Mouse (Mus musculus): ENCODE data around the gene Il34. TPM values are rescaled to one million over a fixed set of nuclear protein-coding genes. Genes with fewer than 3 reads are reported as not detected.

Gene Il34
- polyA plus RNA-seq, 1 experiment: not detected

DNA sequence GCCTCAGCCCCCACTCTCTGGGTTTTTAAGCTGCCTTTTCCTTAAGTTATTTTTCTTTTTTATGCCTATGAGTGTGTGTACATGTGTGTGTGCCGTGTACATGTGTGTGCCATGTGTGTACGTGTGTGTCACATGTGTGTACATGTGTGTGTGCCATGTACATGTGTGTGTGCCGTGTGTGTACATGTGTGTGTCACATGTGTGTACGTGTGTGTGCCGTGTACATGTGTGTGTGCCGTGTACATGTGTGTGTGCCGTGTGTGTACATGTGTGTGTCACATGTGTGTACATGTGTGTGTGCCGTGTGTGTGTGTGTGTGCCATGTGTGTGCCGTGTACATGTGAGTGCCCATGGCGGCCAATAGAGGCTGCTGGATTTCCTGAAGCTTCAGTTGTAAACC, 60.6 kb downstream of the Il34 start:
- no peak overlapping the region for H3K4me3 ChIP-seq (ENCODE audit: insufficient read depth, low read length)
- no peak overlapping the region for H3K27ac ChIP-seq (ENCODE audit: insufficient read depth, low read depth, low read length)
- no peak for TF ChIP-seq POLR2A (IDR thresholded peaks at IDR 0.05; ENCODE audit: borderline replicate concordance, low read depth, low read length)
- no peak for TF ChIP-seq CTCF (IDR thresholded peaks at IDR 0.05; ENCODE audit: low read depth, low read length)
- H3K4me1 ChIP-seq (ENCODE audit: control insufficient read depth, insufficient read depth, low read length): no peaks in the 10 kb centered on the region

DNA sequence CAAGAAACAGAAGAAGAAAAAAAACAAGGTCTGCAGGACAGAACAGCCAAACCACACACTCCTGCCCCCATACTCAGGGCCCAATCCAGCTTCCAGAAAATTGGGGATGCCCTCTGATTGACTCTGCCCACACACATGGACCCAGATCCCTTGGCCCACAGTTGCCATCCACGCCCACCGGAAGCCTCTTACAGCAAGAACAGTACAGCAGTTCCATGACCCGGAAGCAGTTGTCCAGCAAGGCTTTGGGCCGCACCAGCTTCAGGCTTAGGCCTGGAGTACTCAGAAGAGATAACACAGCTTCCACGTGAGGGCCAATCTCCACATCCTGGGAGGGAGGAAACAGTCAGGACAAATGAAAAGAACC, 63.3 kb downstream of the Il34 start:
- no peak for TF ChIP-seq CTCF (IDR thresholded peaks at IDR 0.05; ENCODE audit: low read depth, low read length)
- no peak for TF ChIP-seq POLR2A (IDR thresholded peaks at IDR 0.05; ENCODE audit: borderline replicate concordance, low read depth, low read length)
- no peak overlapping the region for H3K27ac ChIP-seq (ENCODE audit: insufficient read depth, low read depth, low read length)
- H3K4me1 ChIP-seq (ENCODE audit: control insufficient read depth, insufficient read depth, low read length): no peaks in the 10 kb centered on the region
- no peak overlapping the region for H3K4me3 ChIP-seq (ENCODE audit: insufficient read depth, low read length)

DNA sequence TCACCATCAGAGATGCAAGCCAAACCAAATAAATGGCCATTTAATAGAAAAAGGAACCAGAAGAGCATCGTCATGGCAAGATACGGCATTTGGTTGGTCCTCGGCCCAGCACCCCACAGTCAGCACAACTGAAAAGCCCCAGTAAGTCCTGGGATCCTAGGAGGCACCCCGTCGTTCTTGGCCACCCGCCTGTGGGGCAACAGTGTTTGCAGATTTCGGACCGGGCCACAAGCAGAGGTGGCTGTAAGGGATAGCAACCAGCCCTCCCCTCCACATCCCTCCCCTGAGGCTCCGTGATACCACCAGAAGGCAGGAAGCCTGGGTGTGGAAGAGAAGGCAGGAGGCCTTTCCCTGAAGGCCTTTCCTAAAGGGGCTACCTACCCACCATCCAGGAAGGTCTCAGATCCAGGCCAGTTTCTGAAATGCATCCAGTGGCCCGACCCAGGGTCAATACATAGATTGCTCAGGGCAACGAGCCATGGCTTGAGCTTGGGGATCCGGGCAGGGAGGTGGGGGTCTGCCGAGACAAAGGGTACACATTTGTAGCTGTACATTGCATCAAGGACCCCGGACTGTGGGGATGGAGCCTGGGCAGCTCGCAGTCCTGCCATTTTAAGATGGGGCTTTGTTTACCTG, 63.8 kb downstream of the Il34 start:
- TF ChIP-seq CTCF (IDR thresholded peaks at IDR 0.05; ENCODE audit: low read depth, low read length) (no peak), POLR2A (IDR thresholded peaks at IDR 0.05; ENCODE audit: borderline replicate concordance, low read depth, low read length) (no peak)
- Histone ChIP-seq H3K27ac (ENCODE audit: insufficient read depth, low read depth, low read length) (no peak overlapping the region), H3K4me1 (ENCODE audit: control insufficient read depth, insufficient read depth, low read length) (no peaks in the 10 kb centered on the region), H3K4me3 (ENCODE audit: insufficient read depth, low read length) (no peak overlapping the region)

DNA sequence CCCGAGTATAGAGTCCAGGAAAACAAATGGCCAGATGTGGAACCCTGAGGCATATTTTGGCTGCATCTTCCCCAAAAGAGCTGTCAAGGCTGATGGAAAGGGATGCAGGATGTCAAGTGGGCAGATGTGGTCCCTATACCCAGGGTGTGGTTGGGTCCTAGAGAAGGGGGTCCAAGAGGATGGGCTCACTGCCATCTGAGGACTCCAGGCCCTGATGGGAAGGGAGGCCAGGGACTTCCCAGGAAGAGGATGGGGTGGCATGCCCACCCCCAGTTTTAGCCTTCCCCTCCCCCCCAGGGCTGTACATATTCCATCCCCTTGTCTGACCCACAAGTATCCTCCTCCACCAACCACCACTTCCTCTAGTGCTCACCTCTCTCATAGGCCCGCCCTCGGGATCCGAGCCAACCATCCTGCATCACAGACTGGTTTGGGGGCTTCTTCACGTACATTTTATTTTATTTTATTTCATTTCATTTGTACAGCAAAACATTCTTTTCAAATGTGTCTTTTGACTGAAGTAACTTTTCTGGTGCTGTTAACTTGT, 65.0 kb downstream of the Il34 start:
- Histone ChIP-seq H3K4me3 (ENCODE audit: insufficient read depth, low read length) (no peak overlapping the region), H3K4me1 (ENCODE audit: control insufficient read depth, insufficient read depth, low read length) (no peaks in the 10 kb centered on the region), H3K27ac (ENCODE audit: insufficient read depth, low read depth, low read length) (no peak overlapping the region)
- TF ChIP-seq CTCF (IDR thresholded peaks at IDR 0.05; ENCODE audit: low read depth, low read length): no peak
- no peak for TF ChIP-seq POLR2A (IDR thresholded peaks at IDR 0.05; ENCODE audit: borderline replicate concordance, low read depth, low read length)

DNA sequence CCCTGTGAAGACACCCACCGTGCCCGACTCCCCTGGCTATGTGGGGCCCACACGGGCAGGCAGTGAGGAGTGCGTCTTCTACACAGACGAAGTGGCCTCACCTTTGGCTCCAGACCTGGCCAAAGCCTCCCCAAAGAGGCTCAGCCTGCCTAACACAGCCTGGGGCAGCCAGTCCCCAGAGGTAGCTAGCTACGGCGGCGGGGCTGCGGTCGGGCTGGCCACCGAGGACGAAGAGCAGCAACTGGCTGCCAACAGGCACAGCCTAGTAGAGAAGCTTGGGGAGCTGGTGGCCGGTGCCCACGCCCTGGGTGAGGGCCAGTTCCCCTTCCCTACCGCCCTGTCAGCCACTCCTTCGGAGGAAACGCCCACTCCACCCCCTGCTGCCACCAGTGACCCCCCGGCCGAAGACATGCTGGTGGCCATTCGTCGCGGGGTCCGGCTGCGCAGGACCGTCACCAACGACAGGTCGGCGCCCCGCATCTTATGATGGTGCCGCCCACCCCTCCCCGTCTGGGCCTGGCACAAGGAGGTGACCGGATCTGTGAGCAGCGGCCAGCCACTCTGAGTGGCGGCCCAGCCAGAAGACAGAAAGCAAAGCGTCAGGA, 67.0 kb downstream of the Il34 start:
- H3K4me1 ChIP-seq (ENCODE audit: control insufficient read depth, insufficient read depth, low read length): no peaks in the 10 kb centered on the region

DNA sequence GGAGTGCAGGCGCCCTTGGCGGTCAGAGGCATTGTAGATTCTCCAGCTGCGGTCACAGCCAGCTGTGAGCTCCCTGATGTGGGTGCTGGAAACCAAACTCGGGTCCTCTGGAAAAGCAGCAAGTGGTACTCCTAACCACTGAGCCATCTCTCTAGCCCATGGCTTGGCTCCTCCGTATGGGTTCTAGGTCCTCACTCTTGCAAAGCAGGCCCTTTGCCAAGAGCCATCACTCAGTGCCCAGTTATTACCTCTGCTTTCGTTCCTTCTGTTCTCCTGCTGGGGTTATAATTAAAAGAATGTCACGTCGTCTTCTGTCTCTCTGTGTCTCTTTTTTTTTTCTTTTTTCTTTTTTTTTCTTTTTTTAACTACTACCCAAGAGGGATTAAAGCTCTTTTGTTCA, 72.7 kb downstream of the Il34 start:
- TF ChIP-seq CTCF (IDR thresholded peaks at IDR 0.05; ENCODE audit: low read depth, low read length) (no peak), POLR2A (IDR thresholded peaks at IDR 0.05; ENCODE audit: borderline replicate concordance, low read depth, low read length) (no peak)
- Histone ChIP-seq H3K4me1 (ENCODE audit: control insufficient read depth, insufficient read depth, low read length) (no peaks in the 10 kb centered on the region), H3K27ac (ENCODE audit: insufficient read depth, low read depth, low read length) (no peak overlapping the region), H3K4me3 (ENCODE audit: insufficient read depth, low read length) (no peak overlapping the region)

More for the DNA sequence above, 67.0 kb downstream of the Il34 start:
- TF ChIP-seq POLR2A (IDR thresholded peaks at IDR 0.05; ENCODE audit: borderline replicate concordance, low read depth, low read length): no peak
- no peak for TF ChIP-seq CTCF (IDR thresholded peaks at IDR 0.05; ENCODE audit: low read depth, low read length)
- H3K4me3 ChIP-seq (ENCODE audit: insufficient read depth, low read length): no peak overlapping the region
- H3K27ac ChIP-seq (ENCODE audit: insufficient read depth, low read depth, low read length): no peak overlapping the region

DNA sequence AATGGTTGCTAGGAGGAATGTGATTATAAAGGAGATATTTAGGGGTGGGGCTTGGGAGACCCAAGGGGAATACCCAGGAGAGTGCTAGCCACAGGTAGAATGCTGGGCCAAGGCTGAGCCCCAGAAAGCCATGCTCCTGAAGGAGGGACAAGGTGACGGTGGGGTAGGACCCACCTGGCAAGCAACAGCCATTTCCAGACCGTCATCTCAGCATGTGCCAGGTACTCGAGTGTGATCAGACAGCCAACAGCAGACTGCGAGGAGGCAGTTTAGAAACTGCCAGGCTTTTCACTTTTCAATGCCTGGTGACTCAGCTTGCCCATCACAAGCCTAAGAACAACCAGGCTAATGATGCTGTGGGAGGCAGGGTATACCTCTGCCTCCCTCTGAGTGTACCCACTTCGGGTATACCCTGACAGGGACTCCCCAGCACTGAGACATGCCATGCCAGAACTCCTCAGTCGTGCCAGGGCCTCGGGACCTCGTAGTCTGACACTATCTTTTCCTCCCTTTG, 74.3 kb downstream of the Il34 start:
- no peak for TF ChIP-seq CTCF (IDR thresholded peaks at IDR 0.05; ENCODE audit: low read depth, low read length)
- no peak for TF ChIP-seq POLR2A (IDR thresholded peaks at IDR 0.05; ENCODE audit: borderline replicate concordance, low read depth, low read length)
- Histone ChIP-seq H3K4me3 (ENCODE audit: insufficient read depth, low read length) (no peak overlapping the region), H3K4me1 (ENCODE audit: control insufficient read depth, insufficient read depth, low read length) (no peaks in the 10 kb centered on the region), H3K27ac (ENCODE audit: insufficient read depth, low read depth, low read length) (no peak overlapping the region)

DNA sequence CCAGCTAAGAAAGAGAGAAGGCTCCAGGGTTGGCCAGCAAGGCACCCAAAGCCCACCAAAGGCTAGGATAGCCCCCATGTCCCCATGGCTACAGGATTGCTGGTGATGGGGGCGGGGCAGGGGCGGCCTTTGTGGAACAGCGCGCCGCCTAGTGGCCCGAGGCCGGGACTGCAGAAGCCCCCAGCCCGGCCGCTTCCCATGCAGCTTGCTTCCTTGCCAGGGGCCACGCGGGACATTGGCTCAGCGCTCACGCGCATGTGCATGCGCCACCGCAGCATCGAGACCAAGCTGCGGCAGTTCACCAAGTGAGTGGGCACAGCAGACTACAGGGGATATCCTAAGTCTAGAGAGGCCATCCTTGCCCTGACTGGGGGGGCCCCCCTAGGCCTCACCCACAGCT, 78.8 kb downstream of the Il34 start:
- Histone ChIP-seq H3K4me1 (ENCODE audit: control insufficient read depth, insufficient read depth, low read length) (no peaks in the 10 kb centered on the region), H3K27ac (ENCODE audit: insufficient read depth, low read depth, low read length) (no peak overlapping the region), H3K4me3 (ENCODE audit: insufficient read depth, low read length) (no peak overlapping the region)
- TF ChIP-seq CTCF (IDR thresholded peaks at IDR 0.05; ENCODE audit: low read depth, low read length) (peak; percentile 38), POLR2A (IDR thresholded peaks at IDR 0.05; ENCODE audit: borderline replicate concordance, low read depth, low read length) (no peak)

DNA sequence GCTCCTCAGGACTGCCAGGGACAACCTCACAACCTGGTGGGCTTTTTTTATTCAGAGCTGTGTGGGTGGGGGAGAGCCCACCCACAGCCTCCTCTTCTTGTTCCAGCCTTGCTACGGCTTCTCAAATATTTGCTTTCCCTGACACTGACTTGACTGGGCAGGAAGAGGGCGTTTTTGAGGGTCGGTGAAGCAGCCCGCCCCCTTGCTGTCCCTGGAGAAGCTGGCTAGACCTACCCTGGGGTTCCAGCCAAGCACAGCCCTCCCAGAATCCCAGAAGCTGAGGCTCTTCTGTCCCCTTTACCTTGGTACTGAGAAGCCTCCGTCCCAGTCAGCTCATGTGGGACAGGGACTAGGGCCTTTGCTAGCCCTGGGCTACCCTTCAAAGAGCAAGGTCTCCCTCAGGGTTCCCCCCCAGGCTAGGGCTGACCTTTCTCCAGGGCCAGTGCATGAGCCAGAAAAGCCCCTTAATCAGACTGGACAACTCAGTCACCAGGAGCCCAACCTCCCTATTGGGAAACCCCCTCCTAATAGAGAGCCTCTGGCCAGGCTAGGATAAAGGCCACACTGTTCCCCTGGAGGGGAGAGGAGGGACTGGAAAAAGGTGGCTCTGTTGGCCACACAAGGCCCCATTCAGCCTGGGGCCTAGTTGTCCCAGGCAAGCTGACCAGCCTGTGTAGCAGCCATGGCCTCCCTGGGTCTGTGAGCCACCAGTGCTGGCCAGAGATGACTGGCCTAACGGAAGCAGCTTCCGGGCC, 80.5 kb downstream of the Il34 start:
- Histone ChIP-seq H3K4me1 (ENCODE audit: control insufficient read depth, insufficient read depth, low read length) (no peaks in the 10 kb centered on the region), H3K27ac (ENCODE audit: insufficient read depth, low read depth, low read length) (no peak overlapping the region), H3K4me3 (ENCODE audit: insufficient read depth, low read length) (no peak overlapping the region)
- no peak for TF ChIP-seq CTCF (IDR thresholded peaks at IDR 0.05; ENCODE audit: low read depth, low read length)
- no peak for TF ChIP-seq POLR2A (IDR thresholded peaks at IDR 0.05; ENCODE audit: borderline replicate concordance, low read depth, low read length)

DNA sequence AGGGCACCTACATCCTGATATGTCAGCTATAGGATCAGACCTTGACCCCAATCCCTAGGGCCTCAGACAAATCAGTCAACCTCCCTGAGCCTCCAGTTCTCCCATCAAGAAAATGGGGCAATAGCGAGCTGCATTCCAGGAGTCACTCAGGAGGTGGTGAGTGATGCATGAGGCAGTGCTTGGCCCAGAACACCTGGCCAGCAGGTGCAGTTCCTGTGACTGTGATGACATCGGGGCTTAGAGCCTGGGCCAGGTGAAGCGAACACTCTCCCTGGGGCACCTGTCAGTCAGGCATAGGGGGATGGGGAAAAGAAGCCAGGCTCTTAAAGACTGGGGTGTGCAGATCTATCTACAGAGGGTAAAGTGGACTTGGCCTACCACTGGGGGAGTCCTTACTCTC, 81.2 kb downstream of the Il34 start:
- TF ChIP-seq POLR2A (IDR thresholded peaks at IDR 0.05; ENCODE audit: borderline replicate concordance, low read depth, low read length): no peak
- TF ChIP-seq CTCF (IDR thresholded peaks at IDR 0.05; ENCODE audit: low read depth, low read length): no peak
- H3K4me3 ChIP-seq (ENCODE audit: insufficient read depth, low read length): no peak overlapping the region
- no peaks in the 10 kb centered on the region for H3K4me1 ChIP-seq (ENCODE audit: control insufficient read depth, insufficient read depth, low read length)
- H3K27ac ChIP-seq (ENCODE audit: insufficient read depth, low read depth, low read length): no peak overlapping the region
